Mouse (Mus musculus) Patski (cell line): Measurements from ENCODE around the gene Pla2g6. TPM values are rescaled to one million over a fixed set of nuclear protein-coding genes. Genes with fewer than 3 reads are reported as not detected.

Experiments used
- ATAC-seq: fragments of 100-300 bp; one replicate; pipeline ENCODE4 v1.8.0; 2021
- CTCF ChIA-PET: fragments of 350-600 bp; sonication (Branson Sonifier 250); formaldehyde crosslinking; loops from one replicate; lab custom pipeline; 2022; ENCODE audit warnings: inconsistent platforms; lab: Charles Lee
- POLR2A ChIA-PET: fragments of 350-600 bp; sonication (Branson Sonifier 250); formaldehyde crosslinking; loops from one replicate; lab custom pipeline; 2022; ENCODE audit warnings: antibody characterized with exemption, inconsistent platforms; lab: Charles Lee
- DNase-seq: peaks from one replicate; pipeline ENCODE4 v3.0.0-alpha.2; 2011; ENCODE audit warnings: low read depth, low spot score
- H3K27me3 ChIP-seq: fragments of 371-371 bp; one replicate; pipeline ENCODE4 v1.5.1; 2021
- CTCF ChIP-seq: fragments of 100-300 bp; IDR thresholded peaks from one replicate; pipeline ENCODE4 v1.5.1; 2021
- in situ Hi-C: fragments of 300-500 bp; cut with MboI; formaldehyde crosslinking; loops from 3 replicates; pipeline ENCODE4 v1.11.1; 2018; ENCODE audit warnings: low pct_unique_long_range_greater_than_20kb, mixed read lengths
- polyA plus RNA-seq: library from polyadenylated mRNA; unstranded; gene quantifications from one replicate; pipeline ENCODE4 v1.2.3, GENCODE M21; 2021

The Pla2g6 gene
- polyA plus RNA-seq, 1 experiment from 2014 or later: 32.8 TPM

DNA sequence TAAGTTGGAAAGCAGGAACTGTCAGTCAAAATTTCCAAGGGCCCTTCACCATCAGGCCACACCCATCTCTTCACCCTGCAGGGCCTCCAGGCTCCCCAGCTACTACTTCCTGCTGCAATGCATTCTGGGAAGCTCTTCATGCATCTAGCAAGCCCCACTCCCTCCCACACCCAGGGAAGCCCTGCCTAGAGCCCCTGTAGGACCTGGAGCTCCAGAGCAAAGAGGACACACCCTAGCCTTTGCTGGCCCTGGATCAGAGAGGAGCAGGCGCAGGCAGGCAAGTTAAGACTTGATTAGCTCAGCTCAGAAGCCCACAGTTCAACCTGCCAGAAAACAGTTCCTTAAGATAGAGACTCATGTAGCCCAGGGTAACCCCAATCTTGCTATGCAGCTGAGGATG lies 46.8 kb downstream of the Pla2g6 start:
- H3K27me3 ChIP-seq: no peaks in the 10 kb centered on the region
- DNase-seq: no peak
- in situ Hi-C loops: no loop called here
- POLR2A ChIA-PET: interaction anchor here (0.6 to 1.5 kb wide), 2 partner anchors 17 to 40 kb away, joined by 3 to 6 read pairs; no protein-coding TSS in a partner anchor
- CTCF ChIA-PET: interaction anchor here (1.4 to 1.6 kb wide), 2 partner anchors 24 to 38 kb away, joined by 4 to 7 read pairs; no protein-coding TSS in a partner anchor
- no peak for ATAC-seq
- TF ChIP-seq CTCF: no peak

DNA sequence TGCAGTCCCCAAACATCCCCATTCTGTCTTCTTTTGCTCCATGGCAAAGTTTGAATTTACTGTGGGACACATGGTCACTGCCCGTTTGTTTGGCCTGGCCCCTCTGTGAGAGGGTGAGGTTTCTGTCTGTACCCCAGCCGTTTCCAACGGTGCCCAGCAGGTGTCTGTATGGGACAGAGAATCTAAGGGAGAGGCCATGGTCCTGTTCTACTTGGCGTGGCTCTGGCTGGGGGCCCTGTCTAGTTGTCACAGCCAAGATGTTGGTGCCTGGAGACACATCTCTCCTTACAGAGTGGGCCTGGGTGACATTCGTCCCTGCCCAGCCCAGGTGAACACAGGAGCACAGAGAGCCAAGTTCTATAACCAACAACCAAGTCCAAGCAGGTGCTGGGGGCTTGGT lies 47.3 kb downstream of the Pla2g6 start:
- in situ Hi-C loops: no loop called here
- CTCF ChIA-PET: interaction anchor here (1.1 to 1.6 kb wide), 2 partner anchors 37 to 38 kb away, joined by 3 to 7 read pairs; no protein-coding TSS in a partner anchor
- DNase-seq: no peak

DNA sequence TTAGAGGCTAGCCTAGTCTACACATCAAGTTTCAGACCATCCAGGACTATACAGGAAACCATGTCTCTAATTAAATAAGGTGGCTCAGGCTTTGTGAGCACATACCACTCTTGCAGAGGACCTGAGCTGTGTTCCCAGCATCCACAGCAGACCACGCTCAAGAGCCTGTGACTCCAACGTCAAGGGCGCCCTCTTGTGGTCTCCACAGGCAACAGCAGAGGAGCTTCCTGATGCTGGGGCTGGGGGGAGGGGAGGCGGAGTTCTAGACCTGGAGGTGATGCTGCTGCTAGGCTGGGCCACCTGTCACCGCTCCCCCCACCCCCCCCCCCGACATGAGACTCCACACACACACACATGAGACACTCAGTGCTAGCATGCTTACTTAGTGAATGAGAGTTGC lies 48.0 kb downstream of the Pla2g6 start:
- POLR2A ChIA-PET: no interaction called here
- no peak for DNase-seq

More for the DNA sequence above, 47.3 kb downstream of the Pla2g6 start:
- no peaks in the 10 kb centered on the region for H3K27me3 ChIP-seq
- no peak for TF ChIP-seq CTCF
- POLR2A ChIA-PET: no interaction called here
- ATAC-seq: no peak

DNA sequence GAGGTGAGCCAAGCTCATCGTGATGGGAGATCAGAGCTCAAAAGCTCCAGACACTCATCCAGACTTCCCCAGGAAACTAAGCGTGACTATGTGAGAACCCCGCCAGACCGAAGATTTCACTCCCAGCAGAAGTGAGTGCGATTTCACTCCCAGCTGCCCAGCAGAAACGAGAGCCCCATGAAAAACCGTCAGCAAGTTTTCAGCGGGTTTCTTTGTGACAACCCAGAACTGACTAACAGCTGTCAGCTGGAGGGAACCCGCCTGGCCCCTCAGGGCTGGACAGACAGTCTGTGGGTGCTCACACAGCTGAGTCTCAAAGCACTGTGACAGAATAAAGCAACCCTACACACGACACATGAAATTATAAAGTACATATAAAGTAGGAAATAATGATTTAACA lies 50.5 kb downstream of the Pla2g6 start:
- in situ Hi-C loops: no loop called here
- no peak for DNase-seq
- no peaks in the 10 kb centered on the region for H3K27me3 ChIP-seq
- ChIA-PET POLR2A (no interaction called here), CTCF (no interaction called here)
- no peak for TF ChIP-seq CTCF
- ATAC-seq: no peak

More for the DNA sequence above, 48.0 kb downstream of the Pla2g6 start:
- TF ChIP-seq CTCF: no peak
- in situ Hi-C loops: no loop called here
- CTCF ChIA-PET: interaction anchor here (1.1 kb wide), 1 partner anchor 37 kb away, joined by 3 read pairs; no protein-coding TSS in a partner anchor
- no peak for ATAC-seq
- no peaks in the 10 kb centered on the region for H3K27me3 ChIP-seq

DNA sequence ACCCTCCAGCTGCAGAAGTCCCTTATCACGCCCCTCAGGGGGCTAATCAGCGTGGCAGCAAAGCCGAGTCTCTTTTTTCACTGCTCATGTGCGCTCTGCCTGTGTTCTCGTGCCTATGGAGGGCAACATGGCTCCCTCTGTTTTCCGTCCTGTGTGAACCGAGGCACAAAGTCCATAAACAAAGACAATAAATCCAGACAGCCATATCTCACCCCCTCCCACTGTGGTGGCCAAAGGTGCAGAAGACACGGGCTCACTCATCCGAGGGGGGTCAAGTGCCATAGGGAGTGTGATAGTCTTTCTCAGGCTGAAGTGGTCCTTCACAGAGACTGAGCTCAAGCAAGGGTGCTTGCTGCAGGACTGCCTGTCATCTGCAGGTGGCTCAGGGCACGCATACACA lies 55.2 kb downstream of the Pla2g6 start:
- DNase-seq (no peak), ATAC-seq (no peak)
- ChIA-PET CTCF (interaction anchor here (1.7 kb wide), 1 partner anchor 11 kb away, joined by 6 read pairs; no protein-coding TSS in a partner anchor), POLR2A (no interaction called here)
- in situ Hi-C loops: no loop called here
- no peak for TF ChIP-seq CTCF
- no peaks in the 10 kb centered on the region for H3K27me3 ChIP-seq

DNA sequence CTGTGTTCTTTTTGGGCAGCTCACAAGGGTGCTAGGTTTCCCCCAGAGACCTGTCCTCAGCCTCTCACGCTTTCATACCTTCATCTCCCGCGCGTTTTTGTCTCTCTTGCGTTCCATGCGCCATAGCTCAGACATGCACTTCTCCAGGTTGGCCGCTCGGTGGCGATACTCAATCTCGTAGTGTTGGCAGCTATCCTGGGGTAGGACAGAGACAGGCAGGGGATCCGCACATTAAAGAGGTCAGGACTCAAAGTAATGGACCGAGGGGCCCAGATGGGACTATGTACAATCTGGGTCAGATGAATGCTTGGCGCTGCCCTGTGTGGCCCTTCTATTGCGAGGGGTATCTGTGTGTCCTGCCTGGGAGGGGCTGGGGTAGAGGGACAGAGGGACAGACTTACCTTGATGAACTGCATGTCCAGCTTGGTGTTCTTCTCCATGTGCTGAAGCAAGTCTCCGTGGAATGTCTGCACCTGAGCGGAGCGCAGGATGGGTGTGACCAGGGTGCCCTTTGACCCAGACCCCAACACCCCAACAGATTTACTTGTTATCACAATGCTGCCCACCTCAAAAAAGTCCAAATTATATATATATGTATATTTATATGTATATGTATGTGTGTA lies 57.0 kb downstream of the Pla2g6 start:
- H3K27me3 ChIP-seq: no peaks in the 10 kb centered on the region
- in situ Hi-C loops: no loop called here
- ChIA-PET CTCF (interaction anchor here (1.7 to 2.3 kb wide), 2 partner anchors 13 to 28 kb away, joined by 6 read pairs; no protein-coding TSS in a partner anchor), POLR2A (no interaction called here)
- DNase-seq (no peak), ATAC-seq (no peak)
- no peak for TF ChIP-seq CTCF

DNA sequence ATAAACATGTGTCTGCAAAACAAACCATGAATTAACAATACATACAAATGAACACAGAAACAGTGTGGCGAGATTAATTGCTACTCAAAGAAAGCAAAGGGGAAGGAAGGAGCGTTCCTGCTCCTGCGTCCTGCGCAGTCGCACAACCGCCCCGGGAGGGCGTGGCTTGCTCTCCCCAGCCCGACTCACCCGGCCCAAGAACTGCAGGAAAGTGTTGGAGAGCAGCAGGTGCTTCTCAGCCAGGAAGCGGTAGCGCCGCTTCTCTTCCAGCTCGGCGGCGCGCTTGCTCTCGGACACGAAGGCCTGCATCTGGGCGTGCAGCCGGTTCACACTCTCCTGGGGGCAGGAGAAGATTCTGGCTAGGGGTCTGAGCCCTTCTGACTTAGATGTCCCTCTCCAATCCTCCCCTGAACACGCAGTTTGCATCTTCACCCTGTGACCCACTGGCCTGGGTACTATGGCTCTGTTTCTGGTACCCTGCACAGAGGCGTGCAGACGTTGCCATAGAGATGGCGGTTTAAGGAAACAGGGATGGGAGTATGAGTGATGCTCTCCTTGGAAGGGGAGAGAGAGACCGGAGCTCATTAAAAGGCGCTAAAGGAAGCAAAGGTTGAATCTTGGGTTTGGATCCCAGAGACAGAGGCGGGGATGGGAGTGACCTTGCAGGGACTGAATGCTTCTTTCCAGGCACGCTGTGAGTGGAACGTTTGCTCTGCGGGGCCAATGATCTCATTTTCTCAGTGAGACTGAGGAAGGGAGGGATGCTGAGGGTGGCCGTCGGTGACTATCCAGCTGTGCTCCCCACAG lies 57.7 kb downstream of the Pla2g6 start:
- in situ Hi-C loops: no loop called here
- POLR2A ChIA-PET: no interaction called here
- CTCF ChIA-PET: interaction anchor here (2.3 kb wide), 1 partner anchor 27 kb away, joined by 6 read pairs; no protein-coding TSS in a partner anchor

DNA sequence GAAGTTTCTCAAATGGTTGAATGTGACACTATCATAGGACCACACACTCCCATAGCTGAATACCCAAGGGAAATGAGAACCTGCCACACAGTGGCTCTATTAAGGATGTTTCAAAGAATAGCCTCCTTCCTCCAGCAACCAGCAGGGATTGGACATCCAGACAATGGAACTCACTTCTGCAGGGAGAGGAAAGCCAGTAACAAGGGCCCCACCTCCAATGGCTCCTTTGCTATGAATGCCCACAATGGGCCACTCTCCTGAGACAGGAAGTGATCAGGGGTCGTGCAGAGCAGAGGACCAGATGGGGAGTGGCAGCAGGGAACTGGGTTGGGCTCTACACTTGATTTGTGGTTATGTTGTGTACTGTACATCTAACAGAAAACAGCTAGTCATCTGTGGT lies 59.7 kb downstream of the Pla2g6 start:
- DNase-seq (no peak), ATAC-seq (no peak)
- no peaks in the 10 kb centered on the region for H3K27me3 ChIP-seq
- POLR2A ChIA-PET: no interaction called here
- in situ Hi-C loops: no loop called here
- CTCF ChIA-PET: interaction anchor here (1.7 kb wide), 1 partner anchor 26 kb away, joined by 4 read pairs; no protein-coding TSS in a partner anchor
- TF ChIP-seq CTCF: no peak

More for the DNA sequence above, 57.7 kb downstream of the Pla2g6 start:
- ATAC-seq (no peak), DNase-seq (no peak)
- TF ChIP-seq CTCF: no peak
- no peaks in the 10 kb centered on the region for H3K27me3 ChIP-seq

DNA sequence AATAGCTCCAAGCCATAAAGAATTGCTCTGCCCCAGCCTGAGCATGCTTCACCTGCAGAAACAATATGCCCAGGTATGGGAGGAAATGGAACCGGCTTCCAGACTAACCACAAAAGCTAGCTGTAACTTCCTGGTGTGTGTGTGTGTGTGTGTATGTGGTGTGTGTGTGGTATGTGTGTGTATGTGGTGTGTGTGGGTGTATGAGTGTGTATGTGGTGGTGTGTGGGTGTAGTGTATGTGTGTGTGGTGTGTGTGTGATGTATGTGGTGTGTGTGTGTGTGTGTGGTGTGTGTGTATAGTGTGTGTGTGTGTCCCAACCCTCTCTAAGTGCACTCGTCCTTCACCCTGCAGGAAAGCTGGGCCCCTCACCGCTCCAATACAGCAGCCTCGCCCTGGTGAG lies 62.8 kb downstream of the Pla2g6 start:
- CTCF ChIA-PET: no interaction called here
- no peaks in the 10 kb centered on the region for H3K27me3 ChIP-seq
- TF ChIP-seq CTCF: no peak
- no peak for ATAC-seq
- in situ Hi-C loops: no loop called here
- POLR2A ChIA-PET: no interaction called here
- DNase-seq: no peak

DNA sequence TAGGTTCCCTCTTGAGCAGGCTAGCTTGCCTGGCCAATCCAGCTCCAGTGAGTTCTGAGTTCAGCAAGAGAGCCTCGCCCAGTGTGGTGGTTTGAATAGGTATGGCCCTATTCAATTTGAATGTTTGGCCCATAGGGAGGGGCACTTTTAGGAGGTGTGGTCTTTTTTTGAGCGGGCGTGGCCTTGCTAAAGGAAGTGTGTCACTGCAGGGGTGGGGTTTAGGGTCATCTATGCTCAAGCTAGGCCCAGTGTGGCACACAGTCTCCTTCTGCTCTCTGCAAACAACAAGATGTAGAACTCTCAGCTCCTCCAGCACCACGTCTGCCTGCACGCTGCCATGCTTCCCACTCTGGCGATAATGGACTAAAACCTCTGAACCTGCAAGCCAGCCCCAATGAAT lies 64.5 kb downstream of the Pla2g6 start:
- no peak for TF ChIP-seq CTCF
- POLR2A ChIA-PET: interaction anchor here (1.8 kb wide), 1 partner anchor 18 kb away, joined by 6 read pairs; no protein-coding TSS in a partner anchor
- H3K27me3 ChIP-seq: no peaks in the 10 kb centered on the region

More for the DNA sequence above, 64.5 kb downstream of the Pla2g6 start:
- ATAC-seq: no peak
- in situ Hi-C loops: no loop called here
- no peak for DNase-seq
- CTCF ChIA-PET: no interaction called here
